Mouse (Mus musculus) CH12.LX (cell line): ENCODE data around the gene Zfp60. TPM values are rescaled to one million over a fixed set of nuclear protein-coding genes. Genes with fewer than 3 reads are reported as not detected.

Experiments used
- DNase-seq: peaks from one replicate; pipeline ENCODE4 v3.0.0-alpha.2; 2013; ENCODE audit errors: extremely low read depth
- H3K27ac ChIP-seq: 2 replicates; pipeline ENCODE4 v1.5.1; 2012; ENCODE audit warnings: low read depth, mild to moderate bottlenecking, control low read depth, moderate library complexity; ENCODE audit not compliant: insufficient read depth
- H3K27me3 ChIP-seq: replicated peaks from 2 replicates; pipeline ENCODE3; 2012; ENCODE audit warnings: inconsistent platforms
- H3K36me3 ChIP-seq, 2 experiments: replicated peaks in 1 of 2; 2 replicates each; pipeline versions ENCODE3 to v1.6.1; 2012; ENCODE audit warnings: inconsistent platforms in 1 of 2, low read length in 1 of 2, mild to moderate bottlenecking in 1 of 2, mixed read lengths in 1 of 2, moderate library complexity in 1 of 2; ENCODE audit not compliant: control insufficient read depth in 1 of 2, insufficient read depth in 1 of 2
- H3K4me1 ChIP-seq, 2 experiments: 2 replicates each; pipeline ENCODE4 v1.6.1; 2012; ENCODE audit warnings: inconsistent platforms in 1 of 2, moderate library complexity in 1 of 2; ENCODE audit not compliant: insufficient read depth in 2 of 2, control insufficient read depth in 1 of 2
- H3K4me2 ChIP-seq: 2 replicates; pipeline ENCODE4 v1.6.1; 2012; ENCODE audit warnings: low read depth, mild to moderate bottlenecking, control low read depth; ENCODE audit not compliant: poor library complexity, insufficient read depth, severe bottlenecking
- H3K4me3 ChIP-seq, 3 experiments: fragments of 150-350 bp in 1 of 3; sonication (generic) in 1 of 3; replicated peaks in 1 of 3; 2 replicates each; pipeline versions ENCODE3 to v1.5.1; 2011 to 2012; ENCODE audit warnings: low read depth in 2 of 3, low read length in 2 of 3, mild to moderate bottlenecking in 2 of 3, moderate library complexity in 2 of 3, control low read depth in 1 of 3, improper control_type of control experiment in 1 of 3, inconsistent platforms in 1 of 3, mixed read lengths in 1 of 3; ENCODE audit not compliant: poor library complexity in 1 of 3
- H3K79me2 ChIP-seq: replicated peaks from 2 replicates; pipeline ENCODE4 v1.6.1; 2012; ENCODE audit warnings: mild to moderate bottlenecking, moderate library complexity; ENCODE audit not compliant: control insufficient read depth, poor library complexity, insufficient read depth, severe bottlenecking; ENCODE audit errors: extremely low read depth
- H3K9ac ChIP-seq: 2 replicates; pipeline ENCODE4 v1.6.1; 2012; ENCODE audit warnings: low read depth, mild to moderate bottlenecking, control low read depth, moderate library complexity; ENCODE audit not compliant: insufficient read depth
- H3K9me3 ChIP-seq: replicated peaks from 2 replicates; pipeline ENCODE3; 2012; ENCODE audit warnings: low read length, inconsistent platforms, mixed read lengths
- CHD1 ChIP-seq: IDR thresholded peaks from 2 replicates; pipeline ENCODE4 v1.6.1; 2012; ENCODE audit warnings: low read depth, low read length, improper control_type of control experiment, inconsistent platforms
- CTCF ChIP-seq, 2 experiments: IDR thresholded peaks in 1 of 2; conservative IDR thresholded peaks in 1 of 2; 2 replicates each; pipeline ENCODE4 v1.5.1; 2011 to 2012; ENCODE audit warnings: low read depth in 2 of 2, low read length in 2 of 2, improper control_type of control experiment in 1 of 2, inconsistent platforms in 1 of 2, mild to moderate bottlenecking in 1 of 2, moderate library complexity in 1 of 2
- EP300 ChIP-seq: IDR thresholded peaks from 2 replicates; pipeline ENCODE4 v1.6.1; 2011; ENCODE audit warnings: low read length, improper control_type of control experiment
- ETS1 ChIP-seq: conservative IDR thresholded peaks from 2 replicates; pipeline ENCODE4 v1.6.1; 2012; ENCODE audit warnings: low read depth, mild to moderate bottlenecking, inconsistent platforms, low read length, improper control_type of control experiment, moderate library complexity
- GABPA ChIP-seq: IDR thresholded peaks from 2 replicates; pipeline ENCODE4 v1.6.1; 2012; ENCODE audit warnings: low read depth, low read length, improper control_type of control experiment, inconsistent platforms; ENCODE audit not compliant: insufficient replicate concordance
- HCFC1 ChIP-seq: IDR thresholded peaks from 2 replicates; pipeline ENCODE4 v1.6.1; 2012; ENCODE audit warnings: low read depth, mild to moderate bottlenecking, inconsistent platforms, low read length, improper control_type of control experiment
- JUN ChIP-seq: IDR thresholded peaks from 2 replicates; pipeline ENCODE4 v1.6.1; 2011; ENCODE audit warnings: low read depth, mild to moderate bottlenecking, low read length, improper control_type of control experiment, moderate library complexity; ENCODE audit not compliant: insufficient read depth
- MAFK ChIP-seq: IDR thresholded peaks from 2 replicates; pipeline ENCODE4 v1.6.1; 2011; ENCODE audit warnings: low read length, improper control_type of control experiment; ENCODE audit not compliant: insufficient replicate concordance
- MAZ ChIP-seq: IDR thresholded peaks from 2 replicates; pipeline ENCODE4 v1.6.1; 2012; ENCODE audit warnings: low read depth, mild to moderate bottlenecking, inconsistent platforms, low read length, improper control_type of control experiment, moderate library complexity
- MEF2A ChIP-seq: IDR thresholded peaks from 2 replicates; pipeline ENCODE4 v1.6.1; 2014; ENCODE audit warnings: low read depth, mild to moderate bottlenecking, inconsistent platforms, low read length, improper control_type of control experiment, borderline replicate concordance
- MXI1 ChIP-seq: IDR thresholded peaks from 2 replicates; pipeline ENCODE4 v1.6.1; 2011; ENCODE audit warnings: mild to moderate bottlenecking, low read depth, low read length, improper control_type of control experiment
- MYC ChIP-seq: IDR thresholded peaks from 2 replicates; pipeline ENCODE4 v1.6.1; 2011; ENCODE audit warnings: low read depth, mild to moderate bottlenecking, improper control_type of control experiment, low read length
- PAX5 ChIP-seq: IDR thresholded peaks from 2 replicates; pipeline ENCODE4 v1.6.1; 2012; ENCODE audit warnings: low read length, inconsistent platforms, mixed read lengths
- RAD21 ChIP-seq: IDR thresholded peaks from 2 replicates; pipeline ENCODE4 v1.6.1; 2011; ENCODE audit warnings: low read depth, mild to moderate bottlenecking, low read length, improper control_type of control experiment, moderate library complexity
- RCOR1 ChIP-seq: conservative IDR thresholded peaks from 2 replicates; pipeline ENCODE4 v1.6.1; 2012; ENCODE audit warnings: low read depth, mild to moderate bottlenecking, inconsistent platforms, low read length, improper control_type of control experiment
- SMC3 ChIP-seq: IDR thresholded peaks from 2 replicates; pipeline ENCODE4 v1.6.1; 2011; ENCODE audit warnings: low read depth, low read length, improper control_type of control experiment
- TBP ChIP-seq: conservative IDR thresholded peaks from 2 replicates; pipeline ENCODE4 v1.6.1; 2011; ENCODE audit warnings: low read depth, low read length, improper control_type of control experiment
- TCF12 ChIP-seq: IDR thresholded peaks from 2 replicates; pipeline ENCODE4 v1.6.1; 2014; ENCODE audit warnings: low read depth, mild to moderate bottlenecking, inconsistent platforms, low read length, improper control_type of control experiment
- USF2 ChIP-seq: conservative IDR thresholded peaks from 2 replicates; pipeline ENCODE4 v1.6.1; 2011; ENCODE audit warnings: low read depth, low read length, improper control_type of control experiment
- ZNF384 ChIP-seq: IDR thresholded peaks from 2 replicates; pipeline ENCODE4 v1.6.1; 2012; ENCODE audit warnings: low read depth, low read length, improper control_type of control experiment, inconsistent platforms
- dilution Hi-C: fragments of 300-500 bp; cut with MboI; formaldehyde crosslinking; loops from 2 replicates; pipeline ENCODE4 v1.14.3; 2020; ENCODE audit warnings: low sequenced_read_pairs; ENCODE audit not compliant: extremely low pct_unique_long_range_greater_than_20kb, extremely low pct_ligation_motif_present
- in situ Hi-C: fragments of 300-500 bp; cut with MboI; formaldehyde crosslinking; loops from 3 replicates; pipeline ENCODE4 v1.14.3; 2019; ENCODE audit warnings: low sequenced_read_pairs, low pct_ligation_motif_present, low pct_unique_long_range_greater_than_20kb, mixed read lengths
- polyA plus RNA-seq: library from polyadenylated mRNA; unstranded; fragments of >175 nt; gene quantifications from 2 replicates; pipeline ENCODE4 v1.2.1, GENCODE M21; 2012; ENCODE audit warnings: low read depth; ENCODE audit not compliant: insufficient read length
- total RNA-seq, 2 experiments: library from RNA; depleted of rRNA; stranded (reverse); fragments of 300-350 nt in 1 of 2; fragments of >200 nt in 1 of 2; gene quantifications; 2 replicates each; pipeline ENCODE4 v1.2.3; 2012 to 2014

Zfp60 gene
- total and polyA plus RNA-seq, 3 experiments, result 6.9 to 8.2 (median 8.1) TPM

DNA sequence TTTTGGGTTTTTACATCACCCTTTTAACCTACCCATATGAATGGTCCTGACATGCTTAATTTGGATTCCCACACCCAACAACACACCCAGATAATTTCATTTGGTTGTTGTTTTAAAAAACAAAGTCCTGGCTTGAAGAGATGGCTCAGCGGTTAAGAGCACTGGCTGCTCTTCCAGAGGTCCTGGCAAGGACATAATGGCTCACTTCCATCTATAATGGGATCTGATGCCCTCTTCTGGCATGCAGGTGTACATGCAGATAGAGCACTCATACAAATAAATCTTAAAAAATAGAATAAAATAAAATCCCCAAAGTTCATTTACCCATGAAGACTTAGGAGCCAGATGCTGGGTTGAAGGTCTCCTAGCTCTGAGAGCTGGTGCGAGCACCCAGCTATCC, 69.9 kb downstream of the Zfp60 start:
- Histone ChIP-seq H3K27ac (no peak overlapping the region), H3K4me2 (no peak overlapping the region), H3K4me1 (peaks cover 2 to 7% of the 10 kb centered on the region in 2 experiments; a peak in 2 of 4 replicates), H3K4me3 (no peak overlapping the region), H3K27me3 (peaks cover 5% of the 10 kb centered on the region), H3K79me2 (peaks cover 9% of the 10 kb centered on the region; the same call in 1 of the 2 replicates)
- DNase-seq, result peak; percentile 9
- dilution Hi-C loops (no loop called here), in situ Hi-C loops (loop anchor here (5.0 kb wide), 1 partner anchor 69 kb away; the partner anchor contains the start of gene Zfp60)
- TF ChIP-seq SMC3 (peak; percentile 43), GABPA (no peak), CTCF (conservative IDR thresholded peaks at IDR 0.05 in 1 of 2, IDR thresholded peaks at IDR 0.05 in 1 of 2; ENCODE audit: low read depth in 2 of 2, low read length in 2 of 2) (peak; percentile 12 to 57; a peak in 2 of 4 replicates), RAD21 (peak; percentile 36), PAX5 (no peak), ETS1 (no peak)
- TF ChIP-seq, all 38 proteins: peak for 3
- H3K36me3 ChIP-seq, result peaks cover 0 to 3% of the 10 kb centered on the region in 2 experiments
- no peak overlapping the region for H3K9ac ChIP-seq
- peaks cover 15% of the 10 kb centered on the region for H3K9me3 ChIP-seq

DNA sequence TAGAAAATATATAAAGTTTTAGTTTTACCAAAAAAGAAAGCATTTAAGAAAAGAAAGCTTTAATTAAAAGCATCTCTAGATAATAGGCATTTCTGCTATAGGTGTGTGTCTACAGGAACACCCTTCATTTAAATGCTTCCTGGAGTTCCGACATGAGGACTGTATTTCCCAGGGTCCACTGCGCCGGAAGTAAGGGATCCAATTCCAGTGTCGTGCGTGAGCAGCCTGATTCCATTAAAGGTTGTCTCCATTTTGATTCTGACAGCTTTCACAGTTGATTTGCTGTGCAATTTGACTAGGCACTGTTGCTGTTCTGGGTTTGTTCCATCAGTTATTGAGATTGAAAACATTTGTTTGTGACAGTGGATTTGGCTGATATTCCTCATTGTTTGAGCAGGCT, 71.8 kb downstream of the Zfp60 start:
- in situ Hi-C loops, result loop anchor here (5.0 kb wide), 1 partner anchor 71 kb away; the partner anchor contains the start of gene Zfp60
- Histone ChIP-seq H3K9ac (no peak overlapping the region), H3K4me1 (peaks cover 2 to 11% of the 10 kb centered on the region in 2 experiments; a peak in 2 of 4 replicates), H3K9me3 (no peaks in the 10 kb centered on the region), H3K36me3 (peaks cover 13% of the 10 kb centered on the region in 2 experiments), H3K4me3 (no peak overlapping the region), H3K27ac (no peak overlapping the region), H3K4me2 (no peak overlapping the region), H3K27me3 (no peaks in the 10 kb centered on the region), H3K79me2 (peaks cover 10% of the 10 kb centered on the region; the same call in 1 of the 2 replicates)
- no peak for DNase-seq
- dilution Hi-C loops, result no loop called here
- TF ChIP-seq TCF12 (no peak), MYC (no peak), MAFK (no peak), RCOR1 (no peak), PAX5 (no peak), HCFC1 (no peak), USF2 (no peak), JUN (no peak), EP300 (no peak), CTCF (conservative IDR thresholded peaks at IDR 0.05 in 1 of 2, IDR thresholded peaks at IDR 0.05 in 1 of 2; ENCODE audit: low read depth in 2 of 2, low read length in 2 of 2) (no peak), TBP (no peak), CHD1 (no peak), GABPA (no peak), MEF2A (no peak), MXI1 (no peak), ZNF384 (no peak), MAZ (no peak)

Other genes with a start within 250 kb of the Zfp60 start
- gene Sertad1, start 244.5 kb upstream of the Zfp60 start, total RNA-seq (2012; rRNA removed), result 8.0 and 8.3 TPM in 2 replicates
- 8.1 and 9.1 TPM in 2 replicates for gene Sertad1, start 244.5 kb upstream of the Zfp60 start, total RNA-seq (2014; rRNA removed)
- 5.0 and 7.4 TPM in 2 replicates for gene Sertad1, start 244.5 kb upstream of the Zfp60 start, polyA plus RNA-seq
- gene Prx, start 232.1 kb upstream of the Zfp60 start, total RNA-seq (2012; rRNA removed), result 0.21 TPM in 2 replicates
- 0.12 and 0.17 TPM in 2 replicates for gene Prx, start 232.1 kb upstream of the Zfp60 start, total RNA-seq (2014; rRNA removed)
- gene Prx, start 232.1 kb upstream of the Zfp60 start, polyA plus RNA-seq, result 0.41 and 0.60 TPM in 2 replicates
- 0.04 TPM in 1 of 2 replicates, not detected in the other for gene Hipk4, start 208.1 kb upstream of the Zfp60 start, total RNA-seq (2012; rRNA removed)
- gene Hipk4, start 208.1 kb upstream of the Zfp60 start, total RNA-seq (2014; rRNA removed), result 0.09 TPM in 1 of 2 replicates, not detected in the other
- 0.11 and 0.16 TPM in 2 replicates for gene Hipk4, start 208.1 kb upstream of the Zfp60 start, polyA plus RNA-seq
- gene Pld3, start 178.2 kb upstream of the Zfp60 start, total RNA-seq (2012; rRNA removed), result 16.2 and 21.1 TPM in 2 replicates
- 6.0 and 6.2 TPM in 2 replicates for gene Pld3, start 178.2 kb upstream of the Zfp60 start, total RNA-seq (2014; rRNA removed)
- gene Pld3, start 178.2 kb upstream of the Zfp60 start, polyA plus RNA-seq, result 13.5 and 14.1 TPM in 2 replicates
- 7.0 and 7.8 TPM in 2 replicates for gene 2310022A10Rik, start 178.2 kb upstream of the Zfp60 start, total RNA-seq (2012; rRNA removed)
- gene 2310022A10Rik, start 178.2 kb upstream of the Zfp60 start, total RNA-seq (2014; rRNA removed), result 7.2 and 8.6 TPM in 2 replicates
- 27.1 and 30.7 TPM in 2 replicates for gene 2310022A10Rik, start 178.2 kb upstream of the Zfp60 start, polyA plus RNA-seq
- gene Akt2, start 139.8 kb upstream of the Zfp60 start, total RNA-seq (2012; rRNA removed), result 40.3 and 41.8 TPM in 2 replicates
- gene Akt2, start 139.8 kb upstream of the Zfp60 start, total RNA-seq (2014; rRNA removed), result 39.3 and 39.5 TPM in 2 replicates
- 77.1 and 77.3 TPM in 2 replicates for gene Akt2, start 139.8 kb upstream of the Zfp60 start, polyA plus RNA-seq
- gene Ttc9b, start 77.5 kb upstream of the Zfp60 start, total RNA-seq (2012; rRNA removed), result 0.08 TPM in 1 of 2 replicates, not detected in the other
- gene Ttc9b, start 77.5 kb upstream of the Zfp60 start, total RNA-seq (2014; rRNA removed), result not detected in 2 replicates
- not detected in 2 replicates for gene Ttc9b, start 77.5 kb upstream of the Zfp60 start, polyA plus RNA-seq
- gene Map3k10, start 56.8 kb upstream of the Zfp60 start, total RNA-seq (2012; rRNA removed), result 15.0 and 16.7 TPM in 2 replicates
- 7.2 and 7.8 TPM in 2 replicates for gene Map3k10, start 56.8 kb upstream of the Zfp60 start, total RNA-seq (2014; rRNA removed)
- 7.6 and 8.2 TPM in 2 replicates for gene Map3k10, start 56.8 kb upstream of the Zfp60 start, polyA plus RNA-seq
- 0.76 and 1.2 TPM in 2 replicates for gene Zfp607b, start 42.0 kb upstream of the Zfp60 start, total RNA-seq (2012; rRNA removed)
- 0.93 and 0.97 TPM in 2 replicates for gene Zfp607b, start 42.0 kb upstream of the Zfp60 start, total RNA-seq (2014; rRNA removed)
- gene Zfp607b, start 42.0 kb upstream of the Zfp60 start, polyA plus RNA-seq, result 0.90 and 1.0 TPM in 2 replicates
- gene Zfp626, start 75.8 kb downstream of the Zfp60 start, total RNA-seq (2012; rRNA removed), result 3.6 and 3.9 TPM in 2 replicates
- gene Zfp626, start 75.8 kb downstream of the Zfp60 start, total RNA-seq (2014; rRNA removed), result 5.5 and 6.5 TPM in 2 replicates
- 3.6 and 4.4 TPM in 2 replicates for gene Zfp626, start 75.8 kb downstream of the Zfp60 start, polyA plus RNA-seq
- 4.0 and 5.0 TPM in 2 replicates for gene Zfp59, start 107.2 kb downstream of the Zfp60 start, total RNA-seq (2012; rRNA removed)
- gene Zfp59, start 107.2 kb downstream of the Zfp60 start, total RNA-seq (2014; rRNA removed), result 5.9 and 6.5 TPM in 2 replicates
- 3.4 and 4.0 TPM in 2 replicates for gene Zfp59, start 107.2 kb downstream of the Zfp60 start, polyA plus RNA-seq
- 7.0 and 7.8 TPM in 2 replicates for gene Zfp607a, start 126.1 kb downstream of the Zfp60 start, total RNA-seq (2012; rRNA removed)
- 5.7 and 5.8 TPM in 2 replicates for gene Zfp607a, start 126.1 kb downstream of the Zfp60 start, total RNA-seq (2014; rRNA removed)
- 6.7 and 6.8 TPM in 2 replicates for gene Zfp607a, start 126.1 kb downstream of the Zfp60 start, polyA plus RNA-seq
- 3.9 and 5.0 TPM in 2 replicates for gene Zfp974, start 198.1 kb downstream of the Zfp60 start, total RNA-seq (2012; rRNA removed)
- 2.3 TPM in 2 replicates for gene Zfp974, start 198.1 kb downstream of the Zfp60 start, total RNA-seq (2014; rRNA removed)
- gene Zfp974, start 198.1 kb downstream of the Zfp60 start, polyA plus RNA-seq, result 2.3 and 4.1 TPM in 2 replicates
- 9.3 and 10.0 TPM in 2 replicates for gene Zfp780b, start 247.8 kb downstream of the Zfp60 start, total RNA-seq (2012; rRNA removed)
- gene Zfp780b, start 247.8 kb downstream of the Zfp60 start, total RNA-seq (2014; rRNA removed), result 7.1 and 7.8 TPM in 2 replicates
- gene Zfp780b, start 247.8 kb downstream of the Zfp60 start, polyA plus RNA-seq, result 4.6 and 4.9 TPM in 2 replicates